Mouse (Mus musculus): ENCODE results near the gene Rac1.

- no peak for TF ChIP-seq CTCF (IDR thresholded peaks at IDR 0.05; ENCODE audit: borderline replicate concordance, control insufficient read depth, extremely low read depth, insufficient read depth, low read length, poor library complexity)
- TF ChIP-seq POLR2A (IDR thresholded peaks at IDR 0.05; ENCODE audit: control insufficient read depth, extremely low read depth, insufficient read depth, low read length, poor library complexity) = no peak
Measured at GRCm38 (mm10) chr5:143534922-143535321, 7.1 kb upstream of the Rac1 start.

Data from thymus, adult 2 months (tissue).